Mouse (Mus musculus) megakaryocyte, adult 5-6 weeks (primary cell): ENCODE data around the gene Nbeal1. TPM values are rescaled to one million over a fixed set of nuclear protein-coding genes. Genes with fewer than 3 reads are reported as not detected.
"Not testable (repeated sequence)": the region's sequence is repeated elsewhere in the genome, so short reads cannot be mapped to it uniquely, and the experiment has no call there.

Experiments
- ATAC-seq: 2 replicates; pipeline ENCODE4 v1.8.0; 2016; ENCODE audit warnings: mild to moderate bottlenecking, inconsistent platforms; ENCODE audit not compliant: poor library complexity, severe bottlenecking
- total RNA-seq, 2 experiments: library from RNA; stranded (forward) in 1 of 2; stranded (reverse) in 1 of 2; fragments of 153-499, 151-499 nt in 1 of 2; fragments of 221-1000, 200-1000 nt in 1 of 2; gene quantifications; 2 replicates each; pipeline versions ENCODE4 v1.2.3 to v1.2.4; 2015 to 2017

The Nbeal1 gene
- total RNA-seq (2015) (9.9 and 12.7 TPM in 2 replicates), total RNA-seq (2017) (8.5 and 13.1 TPM in 2 replicates)

- ATAC-seq, result peak; percentile 97
Measured at GRCm38 (mm10) chr1:60179932-60180783, at the start of gene Nbeal1. Gene Nbeal1, plus strand, starts transcription at chr1:60180599.

- no peak for ATAC-seq
Measured at GRCm38 (mm10) chr1:60137346-60137745, 43.1 kb upstream of the Nbeal1 start.

- ATAC-seq, result no peak
Measured at GRCm38 (mm10) chr1:60152700-60153099, 27.7 kb upstream of the Nbeal1 start.

- no peak for ATAC-seq
Measured at GRCm38 (mm10) chr1:60156651-60157050, 23.7 kb upstream of the Nbeal1 start.

- peak; percentile 83 for ATAC-seq
Measured at GRCm38 (mm10) chr1:60158411-60158810, 22.0 kb upstream of the Nbeal1 start.

GRCm38 (mm10) chr1:60163676-60164075 lies 16.7 kb upstream of the Nbeal1 start:
- no peak for ATAC-seq

GRCm38 (mm10) chr1:60169626-60170025 lies 10.8 kb upstream of the Nbeal1 start:
- ATAC-seq, result no peak

- no peak for ATAC-seq
Measured at GRCm38 (mm10) chr1:60170251-60170650, 10.1 kb upstream of the Nbeal1 start.

- ATAC-seq, result peak; percentile 72
Measured at GRCm38 (mm10) chr1:60173119-60173518, 7.3 kb upstream of the Nbeal1 start.

GRCm38 (mm10) chr1:60177814-60178213 lies 2.6 kb upstream of the Nbeal1 start:
- ATAC-seq, result not testable (repeated sequence)

GRCm38 (mm10) chr1:60179376-60179775 lies 1.0 kb upstream of the Nbeal1 start:
- ATAC-seq, result no peak

GRCm38 (mm10) chr1:60180784-60181221 lies 404 bp downstream of the Nbeal1 start:
- no peak for ATAC-seq

- ATAC-seq, result no peak
Measured at GRCm38 (mm10) chr1:60188454-60188853, 8.1 kb downstream of the Nbeal1 start.

- no peak for ATAC-seq
Measured at GRCm38 (mm10) chr1:60196813-60197212, 16.4 kb downstream of the Nbeal1 start.

GRCm38 (mm10) chr1:60199006-60199405 lies 18.6 kb downstream of the Nbeal1 start:
- no peak for ATAC-seq

- ATAC-seq, result no peak
Measured at GRCm38 (mm10) chr1:60236261-60236660, 55.9 kb downstream of the Nbeal1 start.

GRCm38 (mm10) chr1:60240430-60240829 lies 60.0 kb downstream of the Nbeal1 start:
- no peak for ATAC-seq

GRCm38 (mm10) chr1:60268113-60268512 lies 87.7 kb downstream of the Nbeal1 start:
- no peak for ATAC-seq

GRCm38 (mm10) chr1:60269314-60269713 lies 88.9 kb downstream of the Nbeal1 start:
- no peak for ATAC-seq

- ATAC-seq, result no peak
Measured at GRCm38 (mm10) chr1:60272471-60272870, 92.1 kb downstream of the Nbeal1 start.

- ATAC-seq, result no peak
Measured at GRCm38 (mm10) chr1:60293921-60294320, 113.5 kb downstream of the Nbeal1 start.

GRCm38 (mm10) chr1:60342808-60343629 lies 162.6 kb downstream of the Nbeal1 start, which contains the start of gene Cyp20a1:
Gene Cyp20a1, plus strand, starts transcription at chr1:60343323.
- ATAC-seq, result peak; percentile 98
